Mouse (Mus musculus) hematopoietic multipotent progenitor cell, adult 10-12 weeks (in vitro differentiated cells): Measurements from ENCODE around the gene Gspt1. TPM values are rescaled to one million over a fixed set of nuclear protein-coding genes. Genes with fewer than 3 reads are reported as not detected.

Source experiments
- polyA plus RNA-seq: library from polyadenylated mRNA; stranded (reverse); fragments of >175 nt; gene quantifications from 2 replicates; pipeline ENCODE4 v1.2.3, GENCODE M21; 2012; ENCODE audit warnings: low replicate concordance

Gspt1 gene
- polyA plus RNA-seq: 70.4 and 165 TPM in 2 replicates

DNA sequence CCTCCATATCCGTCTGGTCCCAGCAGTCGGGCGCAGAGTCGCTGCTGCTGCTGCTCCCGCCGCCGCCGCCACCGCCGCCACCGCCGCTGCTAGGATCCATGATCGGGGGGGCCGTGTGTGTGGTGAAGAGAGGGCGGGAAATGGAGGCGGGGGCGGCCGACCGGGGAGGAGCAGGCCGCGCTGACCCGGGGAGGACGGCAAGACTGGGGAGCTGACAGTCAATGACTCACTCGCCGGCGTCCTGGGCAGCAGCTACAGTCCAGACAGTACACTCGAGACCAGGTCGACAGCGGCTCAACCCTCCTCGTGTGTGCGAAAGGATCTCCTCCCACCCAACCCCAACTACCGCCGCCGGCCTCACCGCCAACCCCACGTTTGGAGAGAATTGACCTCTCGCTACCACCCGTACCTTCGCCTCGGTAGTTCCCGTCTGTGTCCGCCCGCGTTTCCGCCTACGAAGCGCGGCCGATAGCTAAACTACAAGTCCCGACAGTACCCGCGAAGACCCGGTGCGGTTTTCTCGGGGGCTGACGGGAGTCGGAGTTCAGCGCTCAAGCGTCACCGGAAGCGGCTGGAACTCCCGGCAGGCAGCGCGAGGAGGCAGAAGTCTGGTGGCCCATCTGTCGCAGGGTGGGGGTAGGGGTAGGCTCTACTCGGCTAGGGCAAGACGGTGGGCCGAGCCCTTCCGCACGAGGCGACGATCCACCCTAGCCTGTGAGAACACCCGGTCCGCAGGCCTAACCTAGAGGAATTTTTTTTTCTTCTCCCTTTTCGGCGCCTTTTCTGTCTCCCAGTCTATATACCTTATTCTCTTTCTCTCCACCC is at the start of gene Gspt1:
TSS of gene Gspt1 (minus strand) at position 428 of the 825 bp plus-strand sequence.

DNA sequence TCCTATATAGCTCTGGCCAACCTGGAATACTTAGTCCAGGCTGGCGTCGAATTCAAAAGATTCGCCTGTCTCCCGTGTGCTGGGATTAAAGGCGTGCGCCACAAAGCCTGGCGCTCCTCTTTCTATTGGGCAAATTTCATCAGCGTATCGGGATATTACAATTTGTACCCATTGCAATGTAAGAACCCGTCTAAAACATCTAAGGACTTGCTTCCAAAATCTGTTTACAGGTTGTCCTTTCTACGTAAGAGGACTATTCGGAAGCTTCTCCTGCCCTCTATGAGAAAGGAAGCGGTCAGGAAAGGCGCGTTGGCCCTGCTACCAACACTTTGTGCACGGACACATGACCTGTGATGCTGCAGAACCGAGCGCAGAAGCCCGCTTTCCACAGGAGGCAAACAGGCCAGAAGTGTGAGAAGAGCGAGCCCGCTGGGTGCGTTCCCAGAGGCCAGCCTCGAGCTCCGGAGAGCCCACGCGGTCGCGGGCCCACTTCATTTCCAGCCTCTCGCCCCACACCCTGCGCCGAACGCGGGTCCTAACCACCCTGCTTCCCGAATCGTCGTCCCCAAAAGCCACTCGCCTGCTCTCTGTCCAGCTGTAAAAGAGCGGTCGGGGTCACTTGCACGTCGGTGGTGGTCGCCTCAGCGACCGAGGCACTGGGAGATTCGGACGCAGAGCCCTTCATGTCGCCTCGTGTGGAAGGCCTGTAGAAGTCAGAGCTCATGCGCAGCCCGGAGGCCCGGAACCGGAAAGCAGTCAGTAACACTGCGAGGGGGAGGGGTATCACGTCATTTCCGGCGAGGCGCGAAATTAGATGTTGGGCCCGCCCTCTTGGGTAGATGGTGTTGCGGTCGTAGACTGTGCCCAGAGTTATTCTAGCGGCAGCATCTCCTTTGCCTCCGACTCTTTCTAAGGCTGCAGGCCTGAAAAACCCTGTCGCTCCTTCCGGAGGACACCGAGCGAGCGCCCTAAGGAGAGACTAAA is 51.3 kb downstream of the Gspt1 start, which contains the start of gene Rsl1d1:
TSS of gene Rsl1d1 (minus strand) at position 761 of the 984 bp plus-strand sequence.

DNA sequence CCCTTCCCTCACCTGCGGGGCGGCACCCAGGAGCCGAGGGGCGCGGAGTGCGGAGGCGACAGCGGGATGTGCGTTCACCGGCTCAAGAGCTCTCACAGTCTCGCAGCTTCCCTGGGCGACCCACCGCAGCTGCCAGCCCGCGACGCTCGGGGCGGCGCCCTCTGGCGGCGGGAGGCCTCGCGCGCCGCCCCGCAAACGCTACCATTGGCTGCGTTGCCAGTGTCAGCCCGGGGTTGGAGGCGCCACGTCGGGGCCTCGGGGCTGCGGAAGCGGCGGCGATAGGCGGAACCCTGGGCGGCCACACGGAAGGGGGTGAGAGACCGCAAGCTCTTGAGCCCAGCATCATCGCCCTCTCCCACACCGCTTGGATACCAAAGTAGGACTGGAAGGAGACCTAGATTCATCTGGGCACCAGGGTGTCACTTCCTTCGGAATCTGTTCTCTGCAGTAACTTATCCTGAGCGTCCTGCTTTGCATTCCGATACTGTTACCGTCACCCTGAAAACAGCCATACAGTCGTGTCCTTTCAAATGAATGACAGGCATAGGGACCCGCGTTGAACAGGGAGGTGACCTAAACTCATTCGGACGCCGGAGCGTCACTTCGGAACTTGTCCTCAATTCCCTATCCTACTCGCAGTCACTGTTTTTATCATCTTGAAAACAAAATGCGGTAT is 77.8 kb downstream of the Gspt1 start, which contains the start of gene Zc3h7a:
TSS of gene Zc3h7a (minus strand) at position 186 of the 676 bp plus-strand sequence.

Other genes with a start within 250 kb of the Gspt1 start
- 167 and 238 TPM in 2 replicates for gene Snn, start 193.4 kb downstream of the Gspt1 start, polyA plus RNA-seq
- 31.0 and 173 TPM in 2 replicates for gene Litaf, start 188.2 kb downstream of the Gspt1 start, polyA plus RNA-seq
- 35.0 and 58.5 TPM in 2 replicates for gene Txndc11, start 119.7 kb downstream of the Gspt1 start, polyA plus RNA-seq
- 14.4 and 21.3 TPM in 2 replicates for gene Zc3h7a, start 77.9 kb downstream of the Gspt1 start, polyA plus RNA-seq
- gene Rsl1d1, start 51.0 kb downstream of the Gspt1 start, polyA plus RNA-seq: 3.4 and 17.7 TPM in 2 replicates
- gene Tnfrsf17, start 59.5 kb upstream of the Gspt1 start, polyA plus RNA-seq: 1.3 and 4.2 TPM in 2 replicates
- 10.5 and 37.6 TPM in 2 replicates for gene Snx29, start 68.6 kb upstream of the Gspt1 start, polyA plus RNA-seq